Mouse (Mus musculus) CH12F3 (cell line): Measurements from ENCODE around the gene Catsperg1.
"Not testable (repeated sequence)": the region's sequence is repeated elsewhere in the genome, so short reads cannot be mapped to it uniquely, and the experiment has no call there.

Experiments used
- in situ Hi-C: fragments of 300-500 bp; cut with MboI; formaldehyde crosslinking; loops from 2 replicates; pipeline ENCODE4 v1.14.3; 2020; ENCODE audit warnings: low sequenced_read_pairs

Catsperg1 gene

DNA sequence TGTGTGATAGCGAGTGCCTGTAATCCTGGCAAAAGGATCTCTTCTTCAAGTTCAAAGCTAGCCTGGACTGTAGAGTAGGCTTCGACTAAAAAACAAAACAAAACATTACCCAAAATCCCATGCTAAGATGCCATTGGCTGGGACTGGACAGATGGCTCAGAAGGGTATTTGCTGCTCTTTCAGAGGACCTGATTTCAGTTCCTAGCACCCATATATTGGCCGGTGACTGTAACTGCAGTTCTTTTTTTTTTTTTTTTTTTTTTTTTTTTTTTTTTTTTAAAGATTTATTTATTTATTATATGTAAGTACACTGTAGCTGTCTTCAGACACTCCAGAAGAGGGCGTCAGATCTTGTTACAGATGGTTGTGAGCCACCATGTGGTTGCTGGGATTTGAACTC, 74.6 kb downstream of the Catsperg1 start:
- in situ Hi-C loops, result not testable (repeated sequence)

DNA sequence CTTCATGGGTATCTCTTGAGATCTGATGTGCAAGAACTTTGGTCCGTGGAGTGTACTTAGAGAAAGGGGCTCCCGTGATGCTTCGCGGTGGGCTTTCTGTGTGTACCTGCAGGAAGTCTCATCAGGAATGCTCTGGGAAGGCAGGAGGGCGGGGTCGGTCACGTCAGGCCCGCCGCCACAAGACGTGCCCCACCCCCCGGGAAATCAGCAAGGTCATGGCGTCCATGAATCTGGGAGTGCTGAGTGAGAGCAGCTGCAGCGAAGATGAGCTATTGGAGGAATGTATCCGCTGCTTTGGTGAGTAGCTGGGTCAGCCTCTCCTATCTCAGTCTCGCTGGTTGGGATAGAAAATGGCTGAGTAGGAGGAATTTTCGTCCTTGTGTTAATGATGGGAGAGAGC, 76.4 kb downstream of the Catsperg1 start:
- in situ Hi-C loops, result no loop called here

DNA sequence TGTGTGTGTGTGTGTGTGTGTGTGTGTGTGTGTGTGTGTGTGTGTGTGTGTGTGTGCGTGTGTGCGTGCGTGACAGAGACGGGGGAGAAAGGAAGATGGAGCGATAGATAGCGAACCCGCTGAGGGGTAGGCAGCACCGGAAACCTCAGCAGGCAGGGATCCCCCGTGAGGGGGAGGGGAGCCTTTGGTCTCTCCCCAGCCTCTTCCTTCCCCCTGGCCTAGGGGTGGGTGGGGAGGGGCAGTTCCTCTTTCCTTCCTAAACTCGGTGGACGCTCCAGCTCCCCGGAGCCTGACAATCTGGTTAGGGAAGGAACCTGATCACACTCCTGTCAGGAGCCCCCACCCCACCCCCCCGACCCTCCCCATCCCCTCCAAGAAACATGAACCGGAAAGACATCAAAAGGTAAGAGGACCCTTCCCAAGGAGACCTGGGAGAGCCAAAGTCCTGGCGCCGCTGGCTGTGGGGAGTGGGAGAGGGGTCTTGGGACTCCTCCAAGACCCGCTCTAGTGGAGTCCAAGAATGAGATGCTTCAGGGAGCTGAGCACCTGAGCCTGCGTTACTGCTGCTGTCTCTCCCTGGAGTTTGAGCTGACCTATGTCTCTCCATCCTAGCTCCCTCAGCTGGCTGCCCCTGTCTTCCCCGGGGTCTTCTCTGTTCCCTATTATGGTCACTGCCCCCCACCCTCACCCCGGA, 79.0 kb downstream of the Catsperg1 start, which contains the start of gene Rasgrp4:
TSS of gene Rasgrp4 (plus strand) at position 159 of the 694 bp plus-strand sequence.
- in situ Hi-C loops, result no loop called here

DNA sequence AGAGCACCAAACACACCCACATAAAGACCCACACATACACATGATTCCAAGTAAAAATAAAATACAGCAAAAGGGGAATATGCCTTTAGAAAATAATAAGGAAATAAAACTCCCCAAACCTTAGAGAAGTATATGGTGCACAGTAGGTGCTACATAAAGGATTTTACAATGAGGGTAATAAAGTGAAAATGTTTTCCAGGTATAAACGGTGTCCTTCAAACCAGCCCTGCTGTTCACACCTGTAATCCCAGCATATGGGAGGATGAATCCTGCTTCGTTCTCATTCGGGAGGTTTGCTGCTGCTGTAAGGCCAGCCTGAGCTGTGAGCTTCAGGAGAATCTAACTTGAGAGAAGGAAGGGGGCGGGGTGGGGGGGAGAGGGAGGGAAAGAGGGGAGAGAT, 79.6 kb downstream of the Catsperg1 start:
- in situ Hi-C loops, result no loop called here
